Mouse (Mus musculus) inflammation-experienced regulatory T-cells (primary cell): ENCODE data around the gene Bpifb1. TPM values are rescaled to one million over a fixed set of nuclear protein-coding genes. Genes with fewer than 3 reads are reported as not detected.

Source experiments
- polyA plus RNA-seq, 2 experiments: library from polyadenylated mRNA; unstranded; fragments of 100-300 nt; shearing (Covaris generic); gene quantifications; one replicate each; pipeline ENCODE4 v1.2.1; 2017

Gene Bpifb1
- under 1 TPM; 0.05 to 0.17 TPM for polyA plus RNA-seq

GRCm38 (mm10) chr2:154190546-154191258, at the start of gene Bpifb1:
Bpifb1 (plus strand) TSS chr2:154190818.

GRCm38 (mm10) chr2:154142580-154142979, 48.0 kb upstream of the Bpifb1 start, which contains the start of gene Bpifa1:
Bpifa1 (plus strand) TSS chr2:154142880.

DNA sequence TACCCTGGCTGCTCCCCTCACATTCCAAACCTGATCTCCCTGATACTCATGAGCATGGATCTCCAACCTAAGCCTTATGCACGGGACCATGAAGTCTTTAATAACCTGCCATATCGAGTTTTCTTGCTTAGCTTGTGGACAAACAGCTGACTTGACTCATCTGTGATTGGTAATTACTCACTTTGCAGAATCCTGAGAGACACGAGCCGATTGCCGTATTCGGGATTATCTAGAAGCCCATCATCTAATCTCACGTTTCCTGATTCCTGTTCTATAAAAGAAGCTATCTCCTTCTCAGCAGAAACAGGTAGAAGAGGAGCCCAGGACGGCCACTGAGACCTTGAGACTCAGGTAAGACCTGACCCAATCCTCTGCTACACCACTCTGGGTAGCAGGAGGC, 28.3 kb upstream of the Bpifb1 start, which contains the start of gene Bpifa5:
Gene Bpifa5, plus strand, starts transcription at position 301 of the 400 bp plus-strand sequence.

DNA sequence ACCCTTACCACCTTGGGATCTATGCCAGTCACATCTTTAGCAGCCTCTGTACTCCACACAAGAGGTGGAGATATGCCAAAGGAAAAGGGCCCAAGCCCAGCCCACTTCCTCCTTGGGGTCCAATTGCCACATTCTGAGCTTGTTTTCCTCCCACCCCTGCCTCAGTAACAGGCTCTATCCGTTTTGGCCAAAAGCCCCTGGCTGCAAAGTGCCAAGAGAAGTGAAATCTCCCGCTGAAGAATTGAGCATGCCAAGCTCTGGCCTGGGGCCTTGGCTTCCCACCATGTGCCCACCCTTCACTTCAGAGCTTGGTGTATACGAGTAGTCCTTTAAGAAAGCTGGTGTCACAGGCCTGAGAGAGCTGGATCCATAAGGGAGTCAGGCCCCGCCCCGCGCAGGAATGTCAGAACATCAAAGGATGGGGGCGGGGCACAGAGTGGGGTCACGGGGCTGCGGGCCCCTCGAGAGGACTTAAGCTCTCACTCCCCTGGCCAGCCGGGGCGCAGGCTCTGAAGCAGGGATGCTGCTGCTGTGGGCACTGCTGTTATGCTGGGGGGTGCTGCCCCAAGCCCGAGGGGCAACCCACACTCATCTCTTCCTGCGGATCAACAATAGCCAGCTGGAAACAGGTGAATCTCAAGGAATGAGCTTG, 32.8 kb downstream of the Bpifb1 start, which contains the start of gene Bpifb5:
Gene Bpifb5, plus strand, starts transcription at position 478 of the 652 bp plus-strand sequence.

GRCm38 (mm10) chr2:154257554-154257953, 66.9 kb downstream of the Bpifb1 start, which contains the start of gene Bpifb9a:
Bpifb9a (plus strand) TSS chr2:154257854.

Other genes starting within 250 kb of the Bpifb1 start
- not detected for gene Bpifa6, start 215.9 kb upstream of the Bpifb1 start, polyA plus RNA-seq
- over 10,000 TPM in 1 of 2 experiments, 1 to 10 TPM in 1; 5.4 to 48,090 TPM for gene Bpifa2, start 182.6 kb upstream of the Bpifb1 start, polyA plus RNA-seq
- gene Bpifa3, start 60.5 kb upstream of the Bpifb1 start, polyA plus RNA-seq: not detected
- gene Bpifa1, start 47.9 kb upstream of the Bpifb1 start, polyA plus RNA-seq: not detected
- gene Bpifa5, start 28.2 kb upstream of the Bpifb1 start, polyA plus RNA-seq: not detected
- gene Bpifb5, start 32.9 kb downstream of the Bpifb1 start, polyA plus RNA-seq: under 1 TPM in 1 of 2 experiments, not detected in 1; 0.62 TPM
- not detected for gene Bpifb9a, start 67.0 kb downstream of the Bpifb1 start, polyA plus RNA-seq
- not detected for gene Bpifb9b, start 116.4 kb downstream of the Bpifb1 start, polyA plus RNA-seq
- gene Cdk5rap1, start 182.2 kb downstream of the Bpifb1 start, polyA plus RNA-seq: 10 to 100 TPM; 20.1 to 48.4 TPM
- under 1 TPM; 0.07 to 0.33 TPM for gene Snta1, start 217.3 kb downstream of the Bpifb1 start, polyA plus RNA-seq
- 10 to 100 TPM; 19.7 to 21.4 TPM for gene Cbfa2t2, start 245.7 kb downstream of the Bpifb1 start, polyA plus RNA-seq